ENCODE assay signal across 8 mouse cellular contexts in genomic region chr7:143295356-143296000, GRCm38 (mm10).
A peak's percentile ranks its signal among the peaks of the same experiment; 100 is the strongest.
DNase-seq lines count a peak whose midpoint lies in the region; ATAC-seq and TF ChIP-seq lines count a peak whose summit lies in the region.

No protein-coding gene starts in this region.

- intact Hi-C loops in heart, postnatal 10 days (cut with DNase I): loop anchor here (2.0 kb wide), 1 partner anchor 167 kb away; no protein-coding TSS in a partner anchor

- H3K36me3 ChIP-seq in C2C12 (ENCODE audit: control insufficient read depth, insufficient read depth): peaks cover 9% of the 10 kb centered on the region
- peaks cover 19% of the 10 kb centered on the region for H3K36me3 ChIP-seq in embryonic facial prominence, embryonic 10.5 days (replicated peaks)

- peaks cover 35% of the 10 kb centered on the region for H3K4me1 ChIP-seq in embryonic facial prominence, embryonic 10.5 days

- no peak for ATAC-seq in frontal cortex, adult (ENCODE audit: low TSS enrichment)

- peaks cover 59% of the 10 kb centered on the region for H3K79me2 ChIP-seq in C2C12 (ENCODE audit: control insufficient read depth, insufficient read depth)

- H3K27ac ChIP-seq in embryonic facial prominence, embryonic 10.5 days (replicated peaks): peak overlapping the region; percentile 86

- peaks cover 51% of the 10 kb centered on the region for H3K79me3 ChIP-seq in C2C12 (ENCODE audit: low read depth)

- WGBS in embryonic facial prominence, embryonic 10.5 days: 55% methylated on average over 47 of the region's 47 CpGs

- peak; percentile 46 for DNase-seq in T-cell, adult 2 months (ENCODE audit: low spot score)
- peak; percentile 56 for DNase-seq in embryonic facial prominence, embryonic 10.5 days (ENCODE audit: low spot score)
- peak; percentile 45 to 49 for DNase-seq in heart, postnatal 10 days
- peak; percentile 13 for DNase-seq in layer of hippocampus, adult 9-11 months
- DNase-seq in lung, postnatal 36 days: peak; percentile 55
- DNase-seq in right cerebral cortex, postnatal 14 days: peak; percentile 38

- H3ac ChIP-seq in C2C12 (ENCODE audit: control insufficient read depth, insufficient read length, low read depth): peak overlapping the region; percentile 78

- H3K9me3 ChIP-seq in embryonic facial prominence, embryonic 10.5 days: peaks cover 22% of the 10 kb centered on the region

- H3K27me3 ChIP-seq in C2C12 (ENCODE audit: control insufficient read depth, insufficient read depth, insufficient read length): no peaks in the 10 kb centered on the region
- H3K27me3 ChIP-seq in embryonic facial prominence, embryonic 10.5 days (replicated peaks; ENCODE audit: low read depth, poor library complexity, severe bottlenecking): no peaks in the 10 kb centered on the region

- peak overlapping the region; percentile 48 for H3K4me3 ChIP-seq in C2C12 (ENCODE audit: insufficient read depth, poor library complexity, severe bottlenecking)
- peak overlapping the region; percentile 68 for H3K4me3 ChIP-seq in embryonic facial prominence, embryonic 10.5 days

- no peak for TF ChIP-seq CTCF in C2C12 (IDR thresholded peaks at IDR 0.05; ENCODE audit: control insufficient read depth, insufficient read depth, insufficient read length)

TF ChIP-seq in C2C12, 6 proteins besides CTCF, POLR2A, EP300 and RAD21:
- TF ChIP-seq USF1 (IDR thresholded peaks at IDR 0.05; ENCODE audit: low read depth): no peak
- peak; percentile 59 for TF ChIP-seq MAX (IDR thresholded peaks at IDR 0.05)
